10 mouse cellular contexts compared by ENCODE assay signal in the genomic region with DNA sequence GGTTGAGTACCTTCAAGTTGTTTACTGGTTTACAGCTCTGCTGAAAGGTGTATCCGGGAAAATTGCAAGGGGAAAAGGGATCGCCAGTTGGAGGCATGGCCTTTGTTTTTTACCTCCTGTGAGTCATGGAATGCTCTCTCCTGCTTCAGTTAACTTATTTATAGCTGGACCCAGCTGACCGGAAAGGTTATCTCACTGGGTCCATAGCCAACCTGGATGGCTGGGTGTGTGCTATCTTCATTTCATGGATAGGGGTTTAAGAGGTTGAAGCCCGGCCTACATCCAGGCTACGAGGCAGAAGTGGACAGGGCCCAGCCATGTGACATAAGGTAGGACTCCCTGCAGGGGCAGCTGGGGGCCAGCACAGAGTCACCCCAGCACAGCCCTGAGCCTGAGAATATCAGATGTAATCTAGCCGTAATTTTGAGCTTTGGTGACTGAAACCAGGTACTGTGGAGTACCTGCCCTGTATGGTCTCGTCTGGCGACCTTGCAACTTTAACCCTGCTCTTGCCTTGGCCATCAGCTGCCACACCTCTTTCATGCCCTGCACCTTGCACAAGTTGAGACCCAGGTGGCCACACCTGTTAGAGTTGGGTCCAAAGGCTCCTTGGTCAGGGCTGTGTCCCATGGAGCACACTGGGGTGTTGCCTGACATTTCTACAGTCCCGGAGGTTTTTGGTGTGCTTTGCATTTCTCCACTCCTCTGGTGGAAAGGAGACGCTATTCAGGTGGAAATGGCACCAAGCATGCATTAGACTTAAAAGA. TPM values are rescaled to one million over a fixed set of nuclear protein-coding genes. Genes with fewer than 3 reads are reported as not detected.
DNase-seq lines count a peak whose midpoint lies in the region; ATAC-seq and TF ChIP-seq lines count a peak whose summit lies in the region.
"Had no signal": no experiment of that assay in that cellular context is flagged by ENCODE, and none has a peak within 500 bp of the region (broad histone marks: within the 10 kb centered on the region; RNA-seq: fewer than 3 reads in every experiment).

No protein-coding gene starts in this region.

- no peak overlapping the region for H3K9ac ChIP-seq in liver, postnatal 0 days (replicated peaks)
- no peak overlapping the region for H3K9ac ChIP-seq in liver, embryonic 11.5 days (ENCODE audit: low read depth, low read length)
- H3K9ac ChIP-seq in heart, embryonic 11.5 days (ENCODE audit: low read depth, low read length): no peak overlapping the region
- H3K9ac ChIP-seq in kidney, embryonic 15.5 days: no peak overlapping the region
- H3K9ac ChIP-seq in stomach, embryonic 16.5 days (ENCODE audit: low read length): no peak overlapping the region

- DNase-seq in liver, postnatal 0 days: no peak
- DNase-seq in liver, embryonic 11.5 days (ENCODE audit: low spot score): no peak
- no peak for DNase-seq in left cerebral cortex, postnatal 10 days (ENCODE audit: extremely low spot score in 1 of 2, low spot score in 2 of 2)
- no peak for DNase-seq in thymus, postnatal 14 days
- DNase-seq: adrenal gland, postnatal 25 days; midbrain, embryonic 14.5 days had no signal

- H3K27ac ChIP-seq in liver, postnatal 0 days (ENCODE audit: low read depth): 0 out of 2 replicates have a peak overlapping the region, but pooled peaks have one; percentile 9
- no peak overlapping the region for H3K27ac ChIP-seq in liver, embryonic 11.5 days (ENCODE audit: low read depth, low read length)
- peak overlapping the region; percentile 87 for H3K27ac ChIP-seq in heart, embryonic 11.5 days (ENCODE audit: low read depth, low read length)
- peak overlapping the region; percentile 90 for H3K27ac ChIP-seq in kidney, embryonic 15.5 days
- H3K27ac ChIP-seq in stomach, embryonic 16.5 days (ENCODE audit: low read length): peak overlapping the region; percentile 95; the same call in 1 of the 2 replicates

- no peak overlapping the region for H3K4me2 ChIP-seq in liver, postnatal 0 days (ENCODE audit: low read depth, low read length)
- H3K4me2 ChIP-seq in liver, embryonic 11.5 days: no peak overlapping the region
- no peak overlapping the region for H3K4me2 ChIP-seq in heart, embryonic 11.5 days
- no peak overlapping the region for H3K4me2 ChIP-seq in kidney, embryonic 15.5 days
- no peak overlapping the region for H3K4me2 ChIP-seq in stomach, embryonic 16.5 days (ENCODE audit: low read depth, low read length)

- H3K36me3 ChIP-seq in liver, postnatal 0 days (replicated peaks; ENCODE audit: insufficient read depth, low read length): 0 out of 2 replicates have a peak, but pooled peaks cover 4% of the 10 kb centered on the region
- H3K36me3 ChIP-seq in liver, embryonic 11.5 days (ENCODE audit: control insufficient read depth, insufficient read depth, low read length): no peaks in the 10 kb centered on the region
- H3K36me3 ChIP-seq in heart, embryonic 11.5 days (ENCODE audit: control insufficient read depth, insufficient read depth, low read length): no peaks in the 10 kb centered on the region
- H3K36me3 ChIP-seq in kidney, embryonic 15.5 days: no peaks in the 10 kb centered on the region
- no peaks in the 10 kb centered on the region for H3K36me3 ChIP-seq in stomach, embryonic 16.5 days (ENCODE audit: control insufficient read depth, insufficient read depth, low read length)

- TF ChIP-seq EP300 in liver, postnatal 0 days (IDR thresholded peaks at IDR 0.05; ENCODE audit: low read depth): no peak

- H3K9me3 ChIP-seq in liver, postnatal 0 days (ENCODE audit: low read length): no peaks in the 10 kb centered on the region
- no peaks in the 10 kb centered on the region for H3K9me3 ChIP-seq in liver, embryonic 11.5 days (ENCODE audit: control insufficient read depth, low read length)
- H3K9me3 ChIP-seq in heart, embryonic 11.5 days (replicated peaks; ENCODE audit: control insufficient read depth, low read length): no peaks in the 10 kb centered on the region
- no peaks in the 10 kb centered on the region for H3K9me3 ChIP-seq in kidney, embryonic 15.5 days (replicated peaks)
- H3K9me3 ChIP-seq in stomach, embryonic 16.5 days (replicated peaks; ENCODE audit: control insufficient read depth, low read length): no peaks in the 10 kb centered on the region
- H3K9me3 ChIP-seq: G1E had no signal

- no peak overlapping the region for H3K4me3 ChIP-seq in liver, postnatal 0 days (ENCODE audit: low read depth, low read length)
- H3K4me3 ChIP-seq in liver, embryonic 11.5 days (ENCODE audit: low read depth, low read length): no peak overlapping the region
- no peak overlapping the region for H3K4me3 ChIP-seq in heart, embryonic 11.5 days (ENCODE audit: low read depth, low read length)
- no peak overlapping the region for H3K4me3 ChIP-seq in kidney, embryonic 15.5 days (replicated peaks)
- H3K4me3 ChIP-seq in stomach, embryonic 16.5 days (replicated peaks; ENCODE audit: low read length): no peak overlapping the region

- H3K4me1 ChIP-seq in liver, postnatal 0 days (ENCODE audit: insufficient read depth): peaks cover 62% of the 10 kb centered on the region
- peaks cover 54% of the 10 kb centered on the region for H3K4me1 ChIP-seq in liver, embryonic 11.5 days (replicated peaks; ENCODE audit: control insufficient read depth, insufficient read depth, low read length)
- H3K4me1 ChIP-seq in heart, embryonic 11.5 days (ENCODE audit: control insufficient read depth, insufficient read depth, low read length): peaks cover 55% of the 10 kb centered on the region
- peaks cover 88% of the 10 kb centered on the region for H3K4me1 ChIP-seq in kidney, embryonic 15.5 days
- peaks cover 48% of the 10 kb centered on the region for H3K4me1 ChIP-seq in stomach, embryonic 16.5 days (ENCODE audit: control insufficient read depth, insufficient read depth, low read length)

- no peak for ATAC-seq in liver, postnatal 0 days
- no peak for ATAC-seq in liver, embryonic 11.5 days (replicated peaks; ENCODE audit: low FRiP score)
- ATAC-seq in heart, embryonic 11.5 days (replicated peaks; ENCODE audit: insufficient number of reproducible peaks, low FRiP score, low TSS enrichment): no peak; the same call in 1 of the 2 replicates
- ATAC-seq in kidney, embryonic 15.5 days (replicated peaks; ENCODE audit: low FRiP score): no peak; the same call in 1 of the 2 replicates
- ATAC-seq in stomach, embryonic 16.5 days (ENCODE audit: insufficient read depth, low FRiP score): no peak

- whole genome bisulfite sequencing in liver, postnatal 0 days (ENCODE audit: insufficient replicate concordance): 60% methylated on average over 10 of the region's 10 CpGs
- WGBS in liver, embryonic 11.5 days: 73% methylated on average over 10 of the region's 10 CpGs
- 55% methylated on average over 10 of the region's 10 CpGs for WGBS in heart, embryonic 11.5 days (ENCODE audit: insufficient replicate concordance)
- WGBS in kidney, embryonic 15.5 days: 67% methylated on average over 10 of the region's 10 CpGs
- 70% methylated on average over 10 of the region's 10 CpGs for WGBS in stomach, embryonic 16.5 days

- no peaks in the 10 kb centered on the region for H3K27me3 ChIP-seq in liver, postnatal 0 days (ENCODE audit: insufficient read depth, low read length)
- no peaks in the 10 kb centered on the region for H3K27me3 ChIP-seq in liver, embryonic 11.5 days (replicated peaks; ENCODE audit: control insufficient read depth, insufficient read depth, low read length)
- H3K27me3 ChIP-seq in heart, embryonic 11.5 days (ENCODE audit: control insufficient read depth, insufficient read depth, low read length): no peaks in the 10 kb centered on the region
- H3K27me3 ChIP-seq in kidney, embryonic 15.5 days: no peaks in the 10 kb centered on the region
- H3K27me3 ChIP-seq in stomach, embryonic 16.5 days (ENCODE audit: control insufficient read depth, insufficient read depth, low read length): no peaks in the 10 kb centered on the region

- TF ChIP-seq CTCF in liver, postnatal 0 days (IDR thresholded peaks at IDR 0.05; ENCODE audit: low read depth): no peak

- intact Hi-C loops in left cerebral cortex, postnatal 10 days (cut with DNase I): no loop called here

RNA-seq across cellular contexts. Expression of a gene that starts 35.6 kb away (rescaled TPM):
- polyA plus RNA-seq in liver, postnatal 0 days (2015; fragmentation: Nextera tagmentation; extraction: Ambion mirVana): 5.9 and 6.4 TPM in 2 replicates
- 10.8 and 11.8 TPM in 2 replicates for polyA plus RNA-seq in liver, embryonic 11.5 days (2014; fragmentation: Nextera tagmentation; extraction: Ambion mirVana)
- polyA plus RNA-seq in heart, embryonic 11.5 days (2014; fragmentation: Nextera tagmentation; extraction: Ambion mirVana): 11.2 and 11.8 TPM in 2 replicates
- 20.1 and 20.5 TPM in 2 replicates for polyA plus RNA-seq in kidney, embryonic 15.5 days (2015; fragmentation: Nextera tagmentation; extraction: Ambion mirVana)
- 14.3 and 16.7 TPM in 2 replicates for polyA plus RNA-seq in stomach, embryonic 16.5 days (2015; fragmentation: Nextera tagmentation; extraction: Ambion mirVana)
- 10 to 100 TPM; 15.8 to 16.7 TPM for total RNA-seq in left cerebral cortex, postnatal 10 days (2021)

RNA-seq across cellular contexts. Expression of a gene that starts 55.0 kb away (rescaled TPM):
- polyA plus RNA-seq in liver, postnatal 0 days (2015; fragmentation: Nextera tagmentation; extraction: Ambion mirVana): 183 and 184 TPM in 2 replicates
- polyA plus RNA-seq in liver, embryonic 11.5 days (2014; fragmentation: Nextera tagmentation; extraction: Ambion mirVana): 259 and 268 TPM in 2 replicates
- 1,200 and 1,395 TPM in 2 replicates for polyA plus RNA-seq in heart, embryonic 11.5 days (2014; fragmentation: Nextera tagmentation; extraction: Ambion mirVana)
- 633 and 674 TPM in 2 replicates for polyA plus RNA-seq in kidney, embryonic 15.5 days (2015; fragmentation: Nextera tagmentation; extraction: Ambion mirVana)
- polyA plus RNA-seq in stomach, embryonic 16.5 days (2015; fragmentation: Nextera tagmentation; extraction: Ambion mirVana): 606 and 633 TPM in 2 replicates
- total RNA-seq in left cerebral cortex, postnatal 10 days (2021): 10 to 100 TPM; 44.8 to 45.6 TPM
